Mouse (Mus musculus): Measurements from ENCODE around the gene Pou1f1. TPM values are rescaled to one million over a fixed set of nuclear protein-coding genes. Genes with fewer than 3 reads are reported as not detected.

Pou1f1 gene
- polyA plus RNA-seq, 1 experiment from 2014 or later = not detected

DNA sequence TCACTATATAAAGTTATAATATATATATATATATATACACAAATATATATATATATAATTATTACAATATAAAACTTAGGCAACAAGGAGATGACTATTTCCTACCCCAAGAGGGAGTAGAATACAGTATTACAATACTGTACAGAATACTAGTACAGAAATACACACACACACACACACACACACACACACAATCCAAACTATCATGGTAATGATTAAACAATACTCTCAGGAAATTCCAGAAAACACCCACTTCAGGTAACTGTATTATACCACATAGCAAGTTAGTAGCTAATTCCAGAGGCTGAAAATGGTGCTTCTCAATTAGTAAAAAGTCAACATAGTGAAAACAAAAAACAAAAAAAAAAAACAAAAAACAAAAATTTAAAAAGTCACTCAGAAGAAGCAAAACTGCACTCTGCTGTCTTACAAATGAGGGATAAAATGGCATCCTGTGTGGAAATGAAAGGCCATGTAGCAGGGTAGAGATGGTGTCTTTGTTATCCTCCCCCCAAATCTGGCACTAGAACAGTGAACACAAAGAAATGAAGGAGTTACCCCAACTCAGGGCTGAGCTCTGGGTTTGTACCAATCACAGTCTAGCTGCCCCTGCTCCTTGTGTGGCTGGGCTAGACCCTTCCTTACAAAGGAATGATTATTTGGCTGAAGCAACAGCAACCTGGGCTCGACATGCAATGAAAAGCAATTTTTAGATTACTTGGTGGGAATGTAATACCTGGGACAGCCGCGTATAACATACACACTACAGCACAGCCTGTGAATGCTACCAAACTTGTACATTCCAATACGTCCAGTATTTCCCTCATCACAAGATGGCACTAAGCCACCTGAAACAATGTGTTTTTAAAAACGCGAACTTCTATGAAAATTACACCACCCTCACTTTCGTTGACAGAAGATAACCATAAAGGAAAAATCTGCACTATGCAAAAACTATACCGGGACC, 41.0 kb downstream of the Pou1f1 start:
- Histone ChIP-seq H3K36me3 (replicated peaks; ENCODE audit: control insufficient read depth, insufficient read depth) (no peaks in the 10 kb centered on the region), H3K27ac (peak overlapping the region; percentile 75), H3K9me3 (ENCODE audit: control insufficient read depth, low read length) (no peaks in the 10 kb centered on the region), H3K27me3 (ENCODE audit: control insufficient read depth, insufficient read depth, low read length) (no peaks in the 10 kb centered on the region), H3K4me1 (replicated peaks; ENCODE audit: control insufficient read depth, insufficient read depth, low read length) (0 out of 2 replicates have a peak, but pooled peaks cover 10% of the 10 kb centered on the region), H3K9ac (peak overlapping the region; percentile 86), H3K4me2 (replicated peaks) (peak overlapping the region; percentile 59), H3K4me3 (replicated peaks; ENCODE audit: low read length) (peak overlapping the region; percentile 88)
- ATAC-seq (ENCODE audit: low FRiP score) (peak; percentile 18; the same call in 1 of the 2 replicates), DNase-seq (ENCODE audit: low spot score) (peak; percentile 58)
- WGBS = 16% methylated on average over 8 of the region's 8 CpGs

DNA sequence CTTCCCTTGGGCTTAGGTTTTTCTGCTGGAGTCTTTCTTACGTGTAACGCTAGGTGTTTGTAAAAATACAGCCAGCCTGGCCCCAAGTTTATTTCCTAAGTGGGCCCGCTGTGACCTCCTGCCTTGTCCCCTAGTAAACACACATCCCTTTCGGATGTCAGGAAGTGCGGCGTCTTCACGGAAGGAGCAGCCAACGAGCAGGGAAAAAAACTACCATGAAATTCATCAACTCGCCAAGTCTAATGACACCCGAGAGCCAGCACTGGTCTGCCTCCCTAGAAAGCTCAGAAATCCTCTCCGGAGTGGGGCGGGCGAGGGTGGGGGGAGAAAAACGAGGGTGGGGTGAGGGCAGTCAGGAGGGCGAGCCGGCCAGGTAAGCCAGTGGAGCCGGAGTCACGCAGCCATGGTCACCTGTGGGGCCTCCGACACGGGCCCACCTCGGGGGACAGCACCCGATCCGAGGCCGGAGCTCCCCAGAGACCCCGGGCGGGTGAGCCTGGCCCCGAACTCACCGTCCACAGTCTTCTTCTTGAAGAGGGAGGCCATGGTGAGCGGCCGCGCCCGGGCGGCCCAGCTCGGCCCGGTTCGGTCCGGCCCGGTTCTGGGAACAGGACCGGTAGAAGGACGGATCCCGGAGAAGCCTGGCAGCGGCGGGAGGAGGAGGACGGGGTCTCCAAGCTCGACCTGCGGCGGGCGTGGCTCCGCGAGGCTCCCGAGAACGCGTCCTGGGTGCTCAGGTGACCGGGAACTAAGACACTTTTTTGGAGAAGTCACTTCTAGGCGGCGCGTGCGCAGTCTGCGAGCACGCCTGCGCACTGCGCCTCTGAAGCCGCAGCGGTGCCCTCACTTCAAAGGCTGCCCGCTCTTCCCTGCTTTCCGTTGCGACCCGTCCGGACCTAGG, 41.9 kb downstream of the Pou1f1 start, which contains the start of gene Chmp2b:
Gene Chmp2b (minus strand): TSS at position 764 of the 901 bp plus-strand sequence.
- ATAC-seq (ENCODE audit: low FRiP score) (peak; percentile 95), DNase-seq (ENCODE audit: low spot score) (peak; percentile 91)
- Histone ChIP-seq H3K27me3 (ENCODE audit: control insufficient read depth, insufficient read depth, low read length) (no peaks in the 10 kb centered on the region), H3K4me1 (replicated peaks; ENCODE audit: control insufficient read depth, insufficient read depth, low read length) (0 out of 2 replicates have a peak, but pooled peaks cover 10% of the 10 kb centered on the region), H3K27ac (peak within 1 kb of the TSS; percentile 75), H3K9ac (peak within 1 kb of the TSS; percentile 86), H3K4me2 (replicated peaks) (peak within 1 kb of the TSS; percentile 59), H3K9me3 (ENCODE audit: control insufficient read depth, low read length) (no peaks in the 10 kb centered on the region), H3K4me3 (replicated peaks; ENCODE audit: low read length) (peak within 1 kb of the TSS; percentile 88), H3K36me3 (replicated peaks; ENCODE audit: control insufficient read depth, insufficient read depth) (no peaks in the 10 kb centered on the region)
- WGBS = under 1% methylated on average over 68 of the region's 69 CpGs

DNA sequence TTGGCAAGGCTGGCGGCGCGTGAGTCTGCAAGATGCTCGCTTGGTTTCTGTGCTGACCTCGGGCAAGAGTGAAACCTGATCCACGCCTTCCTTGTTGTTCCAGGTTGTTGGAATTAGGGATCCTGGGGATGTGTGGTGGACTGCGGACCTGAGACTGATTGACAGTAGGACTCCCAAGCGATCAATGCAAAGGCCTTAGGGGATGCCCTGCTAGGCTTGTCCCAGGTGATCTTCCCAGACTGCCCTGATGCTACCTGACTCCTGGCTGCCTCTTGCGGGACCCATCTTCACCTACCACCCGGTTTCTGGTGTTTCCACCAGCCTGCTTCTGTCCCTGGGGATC, 42.5 kb downstream of the Pou1f1 start:
- Histone ChIP-seq H3K4me2 (replicated peaks) (peak overlapping the region; percentile 59), H3K9ac (peak overlapping the region; percentile 86), H3K27ac (peak overlapping the region; percentile 75), H3K27me3 (ENCODE audit: control insufficient read depth, insufficient read depth, low read length) (no peaks in the 10 kb centered on the region), H3K4me3 (replicated peaks; ENCODE audit: low read length) (peak overlapping the region; percentile 88), H3K4me1 (replicated peaks; ENCODE audit: control insufficient read depth, insufficient read depth, low read length) (0 out of 2 replicates have a peak, but pooled peaks cover 10% of the 10 kb centered on the region), H3K9me3 (ENCODE audit: control insufficient read depth, low read length) (no peaks in the 10 kb centered on the region), H3K36me3 (replicated peaks; ENCODE audit: control insufficient read depth, insufficient read depth) (no peaks in the 10 kb centered on the region)
- DNase-seq (ENCODE audit: low spot score) = no peak
- WGBS = 0% methylated on average over 10 of the region's 10 CpGs
- peak; percentile 72 for ATAC-seq (ENCODE audit: low FRiP score)

DNA sequence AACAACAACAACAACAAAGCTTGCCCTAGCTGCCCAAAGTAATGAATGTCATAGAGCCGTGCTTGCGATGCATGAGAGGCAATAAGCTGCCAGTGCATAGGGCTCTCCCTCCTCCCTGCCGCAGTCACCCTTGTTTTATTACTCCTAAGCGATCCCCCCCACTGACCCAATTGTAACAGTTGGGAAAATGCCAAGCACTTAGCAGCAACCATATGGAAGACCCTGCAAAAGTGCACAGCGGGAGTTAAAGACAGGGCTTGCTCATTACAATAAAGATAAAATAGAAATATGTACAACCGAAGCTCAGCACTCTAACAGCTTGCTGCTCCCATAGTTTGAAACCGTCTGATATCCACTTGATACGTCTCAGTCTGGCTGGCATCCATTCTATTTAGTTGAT, 44.0 kb downstream of the Pou1f1 start:
- WGBS = 67% methylated on average over 8 of the region's 8 CpGs
- Histone ChIP-seq H3K9ac (no peak overlapping the region), H3K4me3 (replicated peaks; ENCODE audit: low read length) (no peak overlapping the region), H3K27me3 (ENCODE audit: control insufficient read depth, insufficient read depth, low read length) (no peaks in the 10 kb centered on the region), H3K4me1 (replicated peaks; ENCODE audit: control insufficient read depth, insufficient read depth, low read length) (0 out of 2 replicates have a peak, but pooled peaks cover 8% of the 10 kb centered on the region), H3K9me3 (ENCODE audit: control insufficient read depth, low read length) (no peaks in the 10 kb centered on the region), H3K27ac (no peak overlapping the region), H3K36me3 (replicated peaks; ENCODE audit: control insufficient read depth, insufficient read depth) (no peaks in the 10 kb centered on the region), H3K4me2 (replicated peaks) (no peak overlapping the region)
- ATAC-seq (ENCODE audit: low FRiP score) = no peak
- no peak for DNase-seq (ENCODE audit: low spot score)

DNA sequence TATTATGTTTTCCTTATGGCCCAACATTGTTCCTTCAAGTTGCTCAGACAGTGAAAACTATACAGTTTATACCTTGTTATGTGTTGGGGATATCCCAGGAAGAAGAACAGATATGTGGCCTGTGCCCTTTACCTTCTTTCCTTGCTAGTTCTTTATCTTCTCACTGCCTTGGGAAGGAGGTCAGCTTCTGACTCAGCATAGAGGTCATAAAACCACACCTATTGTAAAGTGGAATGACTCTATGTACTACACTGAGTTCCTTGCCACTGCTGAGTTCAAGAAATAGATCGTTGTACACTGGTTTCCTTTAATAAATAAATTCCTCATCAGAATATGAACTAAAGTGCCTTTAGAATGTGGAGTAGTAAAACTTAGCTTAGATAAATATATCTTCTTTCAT, 44.6 kb downstream of the Pou1f1 start:
- 85% methylated on average over 1 of the region's 1 CpGs for WGBS
- H3K9me3 ChIP-seq (ENCODE audit: control insufficient read depth, low read length) = no peaks in the 10 kb centered on the region

DNA sequence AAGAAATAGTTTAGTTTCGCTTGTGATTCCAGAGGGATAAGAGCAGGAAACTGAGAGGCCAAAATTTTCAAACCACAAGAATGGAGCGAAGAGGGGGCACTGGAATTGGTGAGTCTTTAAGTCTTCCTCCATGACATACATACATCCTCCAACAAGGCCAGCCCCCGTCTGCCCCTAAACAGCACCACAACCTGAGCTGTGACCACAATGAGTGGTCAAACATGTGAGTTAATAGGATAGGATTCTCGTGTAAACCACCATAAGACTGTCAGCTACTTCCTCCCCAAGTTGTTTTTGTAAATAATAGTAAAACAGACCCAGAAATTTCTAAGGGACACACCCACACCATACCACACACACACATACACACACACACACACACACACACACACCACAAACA, 48.5 kb downstream of the Pou1f1 start:
- DNase-seq (ENCODE audit: low spot score) (no peak), ATAC-seq (ENCODE audit: low FRiP score) (no peak)
- Histone ChIP-seq H3K27me3 (ENCODE audit: control insufficient read depth, insufficient read depth, low read length) (no peaks in the 10 kb centered on the region), H3K27ac (no peak overlapping the region), H3K36me3 (replicated peaks; ENCODE audit: control insufficient read depth, insufficient read depth) (no peaks in the 10 kb centered on the region), H3K9me3 (ENCODE audit: control insufficient read depth, low read length) (no peaks in the 10 kb centered on the region), H3K4me1 (replicated peaks; ENCODE audit: control insufficient read depth, insufficient read depth, low read length) (no peaks in the 10 kb centered on the region), H3K4me2 (replicated peaks) (no peak overlapping the region), H3K4me3 (replicated peaks; ENCODE audit: low read length) (no peak overlapping the region), H3K9ac (no peak overlapping the region)
- 79% methylated on average over 4 of the region's 4 CpGs for WGBS

More for the DNA sequence above, 44.6 kb downstream of the Pou1f1 start:
- Histone ChIP-seq H3K4me3 (replicated peaks; ENCODE audit: low read length) (no peak overlapping the region), H3K4me2 (replicated peaks) (no peak overlapping the region), H3K4me1 (replicated peaks; ENCODE audit: control insufficient read depth, insufficient read depth, low read length) (0 out of 2 replicates have a peak, but pooled peaks cover 5% of the 10 kb centered on the region), H3K9ac (no peak overlapping the region), H3K36me3 (replicated peaks; ENCODE audit: control insufficient read depth, insufficient read depth) (no peaks in the 10 kb centered on the region), H3K27me3 (ENCODE audit: control insufficient read depth, insufficient read depth, low read length) (no peaks in the 10 kb centered on the region), H3K27ac (no peak overlapping the region)
- DNase-seq (ENCODE audit: low spot score) = no peak
- no peak for ATAC-seq (ENCODE audit: low FRiP score)

DNA sequence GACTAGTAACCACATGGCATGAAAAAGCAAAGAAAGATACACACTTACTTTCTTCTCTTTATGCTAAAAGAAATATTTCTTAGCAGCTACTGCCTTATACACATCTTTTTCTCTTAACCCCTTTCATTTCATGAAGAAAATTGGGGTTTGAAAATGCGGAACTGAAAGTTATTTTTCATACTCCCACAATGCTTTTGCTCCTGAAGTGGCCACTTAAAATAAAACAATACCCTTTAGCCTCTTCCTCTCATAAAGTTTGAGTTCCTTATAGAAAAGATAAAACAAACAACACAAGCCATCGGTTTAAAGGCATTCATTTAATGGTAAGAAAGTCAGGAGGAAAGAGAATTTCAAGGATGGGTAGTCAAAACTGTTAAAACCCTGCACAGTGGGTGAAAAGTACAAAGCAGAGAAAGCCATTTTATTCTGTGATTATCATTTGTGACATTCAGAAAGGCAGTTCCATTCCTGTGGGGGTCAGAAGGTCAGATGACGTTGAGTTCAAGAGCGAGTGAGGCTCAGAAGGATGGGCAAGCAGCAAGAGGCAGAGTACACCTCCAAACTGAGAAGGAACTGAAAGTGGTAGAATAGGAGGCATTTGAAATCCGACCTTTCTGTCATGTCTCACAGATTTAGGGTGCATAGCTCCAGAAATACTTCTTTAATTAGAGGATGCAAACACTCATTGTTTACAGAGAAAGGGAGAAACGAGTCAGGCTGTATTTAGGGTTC, 57.2 kb downstream of the Pou1f1 start:
- no peak overlapping the region for H3K27ac ChIP-seq
- ATAC-seq (ENCODE audit: low FRiP score) (no peak), DNase-seq (ENCODE audit: low spot score) (no peak)
- no peak overlapping the region for H3K4me3 ChIP-seq (replicated peaks; ENCODE audit: low read length)
- no peaks in the 10 kb centered on the region for H3K27me3 ChIP-seq (ENCODE audit: control insufficient read depth, insufficient read depth, low read length)
- no peaks in the 10 kb centered on the region for H3K9me3 ChIP-seq (ENCODE audit: control insufficient read depth, low read length)
- H3K9ac ChIP-seq = no peak overlapping the region
- H3K4me2 ChIP-seq (replicated peaks) = no peak overlapping the region
- WGBS = 37% methylated on average over 6 of the region's 6 CpGs
- peaks cover 5% of the 10 kb centered on the region; the same call in 1 of the 2 replicates for H3K4me1 ChIP-seq (replicated peaks; ENCODE audit: control insufficient read depth, insufficient read depth, low read length)
- H3K36me3 ChIP-seq (replicated peaks; ENCODE audit: control insufficient read depth, insufficient read depth) = no peaks in the 10 kb centered on the region
